Mouse (Mus musculus): ENCODE data around the gene Hist3h2ba.

Gene Hist3h2ba

GRCm38 (mm10) chr11:58985299-58985917 lies 36.7 kb downstream of the Hist3h2ba start:
- no peak for DNase-seq (ENCODE audit: low spot score in 2 of 2)

GRCm38 (mm10) chr11:58989166-58989565 lies 40.4 kb downstream of the Hist3h2ba start:
- DNase-seq (ENCODE audit: low spot score in 2 of 2) = no peak

- no peak for DNase-seq (ENCODE audit: low spot score in 2 of 2)
Measured at GRCm38 (mm10) chr11:58990141-58990540, 41.4 kb downstream of the Hist3h2ba start.

GRCm38 (mm10) chr11:58990794-58991193 lies 42.1 kb downstream of the Hist3h2ba start:
- no peak for DNase-seq (ENCODE audit: low spot score in 2 of 2)

- no peak for DNase-seq (ENCODE audit: low spot score in 2 of 2)
Measured at GRCm38 (mm10) chr11:58991911-58992310, 43.2 kb downstream of the Hist3h2ba start.

- DNase-seq (ENCODE audit: low spot score in 2 of 2) = no peak
Measured at GRCm38 (mm10) chr11:58993091-58993670, 44.5 kb downstream of the Hist3h2ba start.

GRCm38 (mm10) chr11:58994337-58994826 lies 45.7 kb downstream of the Hist3h2ba start:
- DNase-seq (ENCODE audit: low spot score in 2 of 2) = peak in 1 of 2 experiments; percentile 74

- no peak for DNase-seq (ENCODE audit: low spot score in 2 of 2)
Measured at GRCm38 (mm10) chr11:58995061-58995806, 46.5 kb downstream of the Hist3h2ba start.

- DNase-seq (ENCODE audit: low spot score in 2 of 2) = peak in 1 of 2 experiments; percentile 55
Measured at GRCm38 (mm10) chr11:58995807-58996370, 47.2 kb downstream of the Hist3h2ba start.

GRCm38 (mm10) chr11:58997541-58997940 lies 48.8 kb downstream of the Hist3h2ba start:
- no peak for DNase-seq (ENCODE audit: low spot score in 2 of 2)
